Mouse (Mus musculus): ENCODE data around the gene Gm10181.
"Not testable (repeated sequence)": the region's sequence is repeated elsewhere in the genome, so short reads cannot be mapped to it uniquely, and the experiment has no call there.

Gene Gm10181

GRCm38 (mm10) chr9:25089122-25089521 is at the start of gene Gm10181:
TSS of gene Gm10181 (plus strand) at chr9:25089422.
- DNase-seq (ENCODE audit: extremely low read depth, low read depth, low spot score) = no peak

DNA sequence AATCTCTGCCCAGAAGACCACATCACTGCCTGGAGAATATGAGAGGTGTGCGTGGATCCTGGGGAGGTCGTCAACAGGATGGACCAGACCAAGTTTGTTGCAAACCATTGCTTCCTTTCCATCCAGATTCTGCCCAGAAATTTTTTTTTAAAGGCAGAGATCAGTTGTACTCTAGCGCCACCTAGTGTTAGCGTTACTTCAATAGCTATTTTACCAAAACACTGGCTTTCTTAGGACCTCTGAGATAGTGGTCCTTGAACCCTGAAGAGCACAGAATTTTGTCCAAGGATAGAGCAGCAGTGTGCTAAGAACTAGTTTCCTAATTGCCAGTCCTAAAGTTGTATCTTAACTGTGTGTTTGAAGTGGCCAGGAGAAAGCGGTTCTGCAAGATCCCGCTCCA is 47.6 kb upstream of the Gm10181 start:
- no peak for DNase-seq (ENCODE audit: extremely low read depth, low read depth, low spot score)

GRCm38 (mm10) chr9:25042162-25043111 is 46.8 kb upstream of the Gm10181 start:
- no peak for DNase-seq (ENCODE audit: extremely low read depth, low read depth, low spot score)

GRCm38 (mm10) chr9:25044325-25044724 is 44.9 kb upstream of the Gm10181 start:
- no peak for DNase-seq (ENCODE audit: extremely low read depth, low read depth, low spot score)

GRCm38 (mm10) chr9:25048289-25048688 is 40.9 kb upstream of the Gm10181 start:
- no peak for DNase-seq (ENCODE audit: extremely low read depth, low read depth, low spot score)

- DNase-seq (ENCODE audit: extremely low read depth, low read depth, low spot score) = no peak
Measured at GRCm38 (mm10) chr9:25048940-25049339, 40.3 kb upstream of the Gm10181 start.

GRCm38 (mm10) chr9:25051901-25052300 is 37.3 kb upstream of the Gm10181 start:
- no peak for DNase-seq (ENCODE audit: extremely low read depth, low read depth, low spot score)

- DNase-seq (ENCODE audit: extremely low read depth, low read depth, low spot score) = no peak
Measured at GRCm38 (mm10) chr9:25055650-25056376, 33.4 kb upstream of the Gm10181 start.

DNA sequence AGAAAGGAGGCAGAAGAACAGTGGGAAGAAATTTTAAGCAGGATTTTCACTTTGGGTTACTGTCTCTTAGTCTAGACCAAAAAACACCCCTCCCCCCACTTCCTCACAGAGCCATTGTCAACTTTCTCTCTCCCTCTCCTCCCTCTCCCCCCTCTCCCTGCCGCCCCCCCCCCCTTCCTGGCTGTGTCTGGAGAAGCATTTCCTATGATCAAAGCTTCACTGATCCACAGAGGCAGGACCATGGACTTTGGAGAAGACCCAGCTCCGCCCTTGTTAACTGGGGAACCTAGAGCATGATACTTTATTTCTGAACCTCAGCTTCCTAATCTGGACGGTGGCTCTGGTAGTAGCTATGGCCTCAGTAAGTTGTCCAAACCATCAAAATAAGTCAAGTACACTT is 30.5 kb upstream of the Gm10181 start:
- DNase-seq (ENCODE audit: extremely low read depth, low read depth, low spot score) = no peak

DNA sequence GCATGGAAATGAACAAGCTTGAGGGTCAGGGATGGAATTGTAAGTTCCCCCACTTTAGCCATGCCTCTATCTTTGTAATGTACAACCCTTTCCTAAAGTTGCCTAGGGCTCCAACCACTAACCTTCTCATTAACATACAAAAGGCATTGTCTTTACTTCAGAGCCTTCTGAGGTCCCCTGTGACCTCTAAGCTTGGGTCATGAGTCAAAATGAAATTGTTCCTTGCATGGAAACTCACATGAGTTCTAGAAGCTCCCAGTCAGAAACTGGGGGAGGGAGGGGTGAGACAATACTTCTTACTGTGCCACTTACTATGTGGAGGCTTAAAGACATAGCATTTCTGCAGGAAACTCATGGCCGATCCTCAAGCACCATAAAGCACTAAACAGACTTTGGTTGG is 16.6 kb upstream of the Gm10181 start:
- no peak for DNase-seq (ENCODE audit: extremely low read depth, low read depth, low spot score)

- no peak for DNase-seq (ENCODE audit: extremely low read depth, low read depth, low spot score)
Measured at GRCm38 (mm10) chr9:25075977-25076376, 13.2 kb upstream of the Gm10181 start.

DNA sequence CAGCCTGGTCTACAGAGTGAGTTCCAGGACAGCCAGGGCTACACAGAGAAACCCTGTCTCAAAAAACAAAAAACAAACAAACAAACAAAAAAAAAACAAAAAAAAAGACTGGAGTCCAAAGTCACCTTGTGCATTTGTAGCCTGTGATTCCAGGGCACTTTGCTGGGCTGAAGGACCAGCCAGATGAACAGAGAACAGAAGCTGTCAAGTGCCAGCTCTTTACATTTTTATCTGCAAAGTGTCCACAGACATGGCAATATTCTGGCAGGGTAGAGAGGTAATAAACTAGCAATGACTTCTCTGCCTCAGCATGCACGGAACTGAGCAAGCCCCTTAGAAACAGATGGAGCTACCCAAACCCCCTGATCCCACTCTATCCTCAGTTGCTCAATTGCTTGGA is 12.7 kb upstream of the Gm10181 start:
- no peak for DNase-seq (ENCODE audit: extremely low read depth, low read depth, low spot score)

- DNase-seq (ENCODE audit: extremely low read depth, low read depth, low spot score) = no peak
Measured at GRCm38 (mm10) chr9:25090853-25091252, 1.6 kb downstream of the Gm10181 start.

DNA sequence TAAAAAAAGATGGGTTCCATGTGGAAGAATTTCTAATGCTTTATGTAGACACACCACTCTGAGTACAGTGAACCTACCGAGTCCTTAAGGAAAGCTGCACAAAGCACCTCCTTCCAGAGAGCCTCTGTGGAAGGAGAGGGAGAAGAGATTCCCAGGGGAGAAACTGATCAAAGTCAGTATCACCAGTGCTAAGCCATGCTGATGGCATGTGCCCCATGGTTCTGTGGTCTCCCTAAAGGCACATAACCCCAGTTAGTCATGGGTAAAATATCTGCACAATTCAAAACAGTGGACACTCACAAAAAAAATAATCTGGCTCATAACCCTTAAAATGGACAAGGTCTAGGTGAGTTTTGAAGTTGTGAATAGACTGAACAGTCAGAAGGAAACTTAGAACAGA is 13.7 kb downstream of the Gm10181 start:
- DNase-seq (ENCODE audit: extremely low read depth, low read depth, low spot score) = no peak

DNA sequence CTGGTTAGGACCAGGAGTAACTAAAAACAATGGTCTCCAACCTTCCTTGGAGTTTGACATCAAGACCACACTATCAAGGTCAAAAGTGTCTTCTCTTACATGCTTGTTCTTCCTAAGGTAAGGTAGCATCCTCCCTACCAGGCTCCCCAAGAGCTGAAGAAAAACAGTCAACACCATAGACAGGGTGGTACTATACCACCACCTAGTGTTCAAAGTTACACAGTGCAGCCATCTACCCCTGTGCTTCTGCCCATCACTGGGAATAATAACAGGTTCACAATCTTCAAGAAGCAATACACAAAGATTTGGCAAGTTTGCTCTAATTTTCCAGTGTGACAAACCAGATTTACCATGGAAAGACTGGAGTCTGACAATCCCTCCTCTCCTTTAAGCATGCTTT is 15.4 kb downstream of the Gm10181 start:
- no peak for DNase-seq (ENCODE audit: extremely low read depth, low read depth, low spot score)

DNA sequence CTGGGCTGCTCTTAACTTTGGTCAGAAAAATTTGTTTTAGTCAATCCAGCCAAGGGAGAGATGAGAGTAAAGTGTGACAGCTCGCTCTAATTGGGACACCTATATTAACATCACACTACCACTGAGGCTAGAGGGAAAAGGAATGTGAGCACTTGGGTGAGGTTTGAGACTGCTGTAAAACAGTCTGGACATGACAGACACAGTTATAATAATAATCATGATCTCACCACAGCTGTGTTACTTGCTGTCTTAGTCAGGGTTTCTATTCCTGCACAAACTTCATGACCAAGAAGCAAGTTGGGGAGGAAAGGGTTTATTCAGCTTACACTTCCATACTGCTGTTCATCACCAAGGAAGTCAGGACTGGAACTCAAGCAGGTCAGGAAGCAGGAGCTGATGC is 34.4 kb downstream of the Gm10181 start:
- not testable (repeated sequence) for DNase-seq (ENCODE audit: extremely low read depth, low read depth, low spot score)

DNA sequence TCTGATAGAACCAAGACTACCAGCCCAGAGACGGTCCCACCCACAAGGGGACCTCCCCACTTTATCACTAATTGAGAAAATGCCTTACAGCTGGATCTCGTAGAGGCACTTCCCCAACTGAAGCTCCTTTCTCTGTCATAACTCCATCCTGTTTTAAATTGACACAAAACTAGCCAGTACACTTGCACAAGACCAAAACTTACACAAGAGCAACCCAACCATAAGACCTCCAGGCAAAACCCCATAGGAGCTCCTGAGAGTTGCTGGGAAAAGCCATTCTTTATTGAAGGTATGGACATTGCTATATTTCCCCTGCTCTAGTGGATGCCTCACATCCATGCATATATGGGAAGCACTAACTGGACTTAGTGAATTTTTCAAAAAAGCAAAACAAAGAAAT is 34.8 kb downstream of the Gm10181 start:
- DNase-seq (ENCODE audit: extremely low read depth, low read depth, low spot score) = no peak

DNA sequence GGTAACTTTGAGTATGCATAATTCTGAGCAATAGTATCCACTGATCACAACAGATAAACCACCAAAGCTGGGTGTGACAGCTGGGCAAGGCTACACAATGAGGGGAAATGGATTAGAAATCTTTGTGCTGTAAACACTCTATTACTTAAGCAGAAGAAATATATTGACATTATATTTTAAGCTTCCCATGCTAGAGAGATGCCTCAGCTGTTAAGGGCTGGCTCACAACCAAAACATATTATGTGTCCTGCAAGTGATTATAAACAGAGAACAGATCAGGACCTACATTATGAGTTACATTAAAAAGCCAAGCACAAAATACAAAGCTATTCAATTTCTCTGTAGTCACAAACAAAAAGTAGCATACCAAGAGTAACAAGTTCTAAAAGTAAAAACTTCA is 43.0 kb downstream of the Gm10181 start:
- no peak for DNase-seq (ENCODE audit: extremely low read depth, low read depth, low spot score)

- no peak for DNase-seq (ENCODE audit: extremely low read depth, low read depth, low spot score)
Measured at GRCm38 (mm10) chr9:25132920-25133319, 43.7 kb downstream of the Gm10181 start.

DNA sequence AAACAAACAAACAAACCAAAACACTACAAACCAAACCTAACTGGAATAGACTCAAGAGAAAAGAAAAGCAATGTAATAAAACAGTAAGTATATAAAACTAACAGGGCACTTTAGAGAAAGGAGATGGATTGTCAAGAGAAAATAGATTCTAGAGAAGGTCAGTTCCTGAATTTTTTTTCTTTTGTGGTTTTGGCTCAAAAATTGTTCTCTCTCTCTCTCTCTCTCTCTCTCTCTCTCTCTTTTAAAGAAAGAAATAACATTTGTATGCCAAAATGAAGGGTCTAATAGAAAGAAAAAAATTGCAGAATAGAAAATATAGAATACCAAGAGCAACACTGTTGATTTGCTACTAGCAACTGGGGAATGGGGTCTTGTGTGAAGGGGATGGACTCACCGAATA is 49.7 kb downstream of the Gm10181 start:
- DNase-seq (ENCODE audit: extremely low read depth, low read depth, low spot score) = no peak

Measured in fat pad, adult 2 months (tissue).